8 mouse cellular contexts compared by ENCODE assay signal in the genomic region with DNA sequence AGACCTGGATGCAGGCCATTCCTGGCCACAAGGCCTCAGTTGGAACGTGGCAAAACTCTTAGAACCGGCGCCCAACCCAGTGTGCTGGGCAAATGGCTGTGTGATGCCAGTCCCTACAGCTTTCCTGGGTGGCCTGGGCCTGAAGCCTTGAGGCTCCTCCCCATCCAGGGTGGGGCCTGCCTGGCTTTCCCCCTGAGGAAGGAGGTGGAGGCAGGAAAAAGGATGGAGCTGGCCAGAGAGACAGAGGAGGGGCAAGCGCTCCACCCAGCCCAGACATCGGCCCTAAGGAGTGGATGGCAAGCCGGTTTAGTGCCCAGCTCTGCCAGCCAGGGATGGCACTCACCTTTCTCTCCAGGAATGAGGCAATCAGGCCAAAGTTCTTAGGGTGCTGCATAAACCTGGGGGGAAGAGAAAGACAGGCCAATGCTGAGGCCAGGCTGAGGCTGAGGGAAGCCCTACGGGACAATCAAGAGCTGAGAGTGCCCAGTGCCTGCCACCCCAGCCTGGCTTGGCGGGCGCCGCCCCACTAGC.
DNase-seq lines count a peak whose midpoint lies in the region; ATAC-seq and TF ChIP-seq lines count a peak whose summit lies in the region.

No protein-coding gene starts in this region.

- no peak overlapping the region for H3K4me3 ChIP-seq in testis, adult 2 months (ENCODE audit: control insufficient read depth, low read depth, low read length)
- H3K4me3 ChIP-seq in forebrain, embryonic 13.5 days, result no peak overlapping the region
- no peak overlapping the region for H3K4me3 ChIP-seq in hindbrain, embryonic 15.5 days
- no peak overlapping the region for H3K4me3 ChIP-seq in neural tube, embryonic 14.5 days (ENCODE audit: low read depth, low read length)

- H3K4me1 ChIP-seq in testis, adult 2 months (ENCODE audit: control insufficient read depth, insufficient read depth, low read length), result peaks cover 7% of the 10 kb centered on the region
- peaks cover 16% of the 10 kb centered on the region for H3K4me1 ChIP-seq in forebrain, embryonic 13.5 days
- H3K4me1 ChIP-seq in hindbrain, embryonic 15.5 days (replicated peaks), result peaks cover 20% of the 10 kb centered on the region
- peaks cover 22% of the 10 kb centered on the region for H3K4me1 ChIP-seq in neural tube, embryonic 14.5 days (ENCODE audit: control insufficient read depth, insufficient read depth, low read length)

- no peak for TF ChIP-seq POLR2A in testis, adult 2 months (IDR thresholded peaks at IDR 0.05; ENCODE audit: control insufficient read depth, low read depth, low read length)

- H3K9ac ChIP-seq in forebrain, embryonic 13.5 days, result no peak overlapping the region
- no peak overlapping the region for H3K9ac ChIP-seq in hindbrain, embryonic 15.5 days
- H3K9ac ChIP-seq in neural tube, embryonic 14.5 days (replicated peaks; ENCODE audit: low read depth, low read length), result 0 out of 2 replicates have a peak overlapping the region, but pooled peaks have one; percentile 16

- no peak overlapping the region for H3K4me2 ChIP-seq in forebrain, embryonic 13.5 days
- H3K4me2 ChIP-seq in hindbrain, embryonic 15.5 days, result no peak overlapping the region
- no peak overlapping the region for H3K4me2 ChIP-seq in neural tube, embryonic 14.5 days (ENCODE audit: low read depth, low read length)

- H3K27me3 ChIP-seq in testis, adult 2 months (ENCODE audit: control insufficient read depth, insufficient read depth, low read length), result no peaks in the 10 kb centered on the region
- H3K27me3 ChIP-seq in forebrain, embryonic 13.5 days, result no peaks in the 10 kb centered on the region
- H3K27me3 ChIP-seq in hindbrain, embryonic 15.5 days, result no peaks in the 10 kb centered on the region
- no peaks in the 10 kb centered on the region for H3K27me3 ChIP-seq in neural tube, embryonic 14.5 days (ENCODE audit: control insufficient read depth, insufficient read depth, low read length)

- no peak for TF ChIP-seq CTCF in testis, adult 2 months (IDR thresholded peaks at IDR 0.05; ENCODE audit: control insufficient read depth, insufficient read depth, insufficient replicate concordance, low read depth, low read length)

- ATAC-seq in forebrain, embryonic 13.5 days, result 0 out of 2 replicates have a peak, but pooled peaks have one; percentile 30
- ATAC-seq in hindbrain, embryonic 15.5 days (ENCODE audit: low FRiP score, low read depth), result no peak
- ATAC-seq in neural tube, embryonic 14.5 days (ENCODE audit: low read depth), result no peak
- ATAC-seq in granulocyte monocyte progenitor cell, adult 5-6 weeks (replicated peaks; ENCODE audit: poor library complexity, severe bottlenecking), result no peak
- no peak for ATAC-seq in CD4-positive, CD25-positive, alpha-beta regulatory T cell, adult 4 months

- 79% methylated on average over 10 of the region's 10 CpGs for WGBS in forebrain, embryonic 13.5 days
- WGBS in hindbrain, embryonic 15.5 days, result 65% methylated on average over 10 of the region's 10 CpGs
- WGBS in neural tube, embryonic 14.5 days, result 93% methylated on average over 9 of the region's 10 CpGs

- H3K9me3 ChIP-seq in forebrain, embryonic 13.5 days (replicated peaks), result no peaks in the 10 kb centered on the region
- no peaks in the 10 kb centered on the region for H3K9me3 ChIP-seq in hindbrain, embryonic 15.5 days
- no peaks in the 10 kb centered on the region for H3K9me3 ChIP-seq in neural tube, embryonic 14.5 days (ENCODE audit: control insufficient read depth, low read length)

- no peak for DNase-seq in testis, postnatal 14 days (ENCODE audit: low spot score)
- DNase-seq in B cell, adult 2 months, result no peak

- H3K36me3 ChIP-seq in testis, adult 2 months (ENCODE audit: control insufficient read depth, insufficient read depth, low read length), result no peaks in the 10 kb centered on the region
- H3K36me3 ChIP-seq in forebrain, embryonic 13.5 days (ENCODE audit: poor library complexity, severe bottlenecking), result peaks cover 100% of the 10 kb centered on the region
- H3K36me3 ChIP-seq in hindbrain, embryonic 15.5 days, result peaks cover 41% of the 10 kb centered on the region
- peaks cover 53% of the 10 kb centered on the region for H3K36me3 ChIP-seq in neural tube, embryonic 14.5 days (ENCODE audit: control insufficient read depth, insufficient read depth, low read length)

- peak overlapping the region; percentile 55 for H3K27ac ChIP-seq in testis, adult 2 months (ENCODE audit: control insufficient read depth, insufficient read depth, low read depth, low read length)
- H3K27ac ChIP-seq in forebrain, embryonic 13.5 days, result peak overlapping the region; percentile 76
- H3K27ac ChIP-seq in hindbrain, embryonic 15.5 days (replicated peaks), result peak overlapping the region; percentile 78
- peak overlapping the region; percentile 61 for H3K27ac ChIP-seq in neural tube, embryonic 14.5 days (ENCODE audit: low read depth, low read length)
